Mouse (Mus musculus): ENCODE results near the gene Kcnh8.

GRCm38 (mm10) chr17:52804463-52804862, 202.0 kb downstream of the Kcnh8 start:
- TF ChIP-seq CTCF (IDR thresholded peaks at IDR 0.05; ENCODE audit: low read depth, low read length) (no peak), GATA1 (IDR thresholded peaks at IDR 0.05; ENCODE audit: borderline replicate concordance, low read length) (no peak)
